Mouse (Mus musculus) brain, embryonic 14.5 days (tissue): ENCODE measurements around the gene Caml.

Experiments used
- CTCF ChIP-seq: fragments of 200-500 bp; IDR thresholded peaks from 2 replicates; pipeline ENCODE4 v1.5.1; 2012; ENCODE audit warnings: inconsistent platforms, mild to moderate bottlenecking, moderate library complexity, borderline replicate concordance; ENCODE audit not compliant: insufficient read depth, insufficient read length; ENCODE audit errors: extremely low read depth
- POLR2A ChIP-seq: fragments of 200-500 bp; IDR thresholded peaks from 2 replicates; pipeline ENCODE4 v1.6.1; 2012; ENCODE audit warnings: mild to moderate bottlenecking, inconsistent platforms, borderline replicate concordance; ENCODE audit not compliant: poor library complexity, insufficient read depth, insufficient read length, severe bottlenecking; ENCODE audit errors: extremely low read depth

DNA sequence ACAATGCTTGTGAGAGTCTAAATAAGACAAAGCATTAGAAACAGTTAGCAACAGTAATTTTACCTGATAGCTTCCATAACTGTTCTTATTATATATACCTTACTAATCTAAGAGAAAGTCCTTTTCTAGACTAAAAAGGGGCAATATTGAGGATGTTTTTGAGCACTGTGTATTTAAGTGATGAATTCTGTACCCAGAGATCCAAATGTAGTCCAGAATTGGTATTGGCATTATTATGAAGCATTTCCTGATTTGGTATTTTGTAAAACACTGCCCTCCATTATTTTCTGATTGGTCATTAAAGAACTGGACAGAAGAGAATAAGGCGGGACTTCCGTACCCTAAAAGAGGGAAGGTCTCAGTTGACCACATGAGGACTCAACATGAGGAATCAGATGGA, 49.4 kb upstream of the Caml start, which contains the start of gene Tmed9:
- TF ChIP-seq CTCF (no peak), POLR2A (no peak)
